Mouse (Mus musculus): ENCODE data around the gene Usp50. TPM values are rescaled to one million over a fixed set of nuclear protein-coding genes. Genes with fewer than 3 reads are reported as not detected.

Gene Usp50
- polyA plus RNA-seq, 1 experiment from 2014 or later, result 2.7 TPM

DNA sequence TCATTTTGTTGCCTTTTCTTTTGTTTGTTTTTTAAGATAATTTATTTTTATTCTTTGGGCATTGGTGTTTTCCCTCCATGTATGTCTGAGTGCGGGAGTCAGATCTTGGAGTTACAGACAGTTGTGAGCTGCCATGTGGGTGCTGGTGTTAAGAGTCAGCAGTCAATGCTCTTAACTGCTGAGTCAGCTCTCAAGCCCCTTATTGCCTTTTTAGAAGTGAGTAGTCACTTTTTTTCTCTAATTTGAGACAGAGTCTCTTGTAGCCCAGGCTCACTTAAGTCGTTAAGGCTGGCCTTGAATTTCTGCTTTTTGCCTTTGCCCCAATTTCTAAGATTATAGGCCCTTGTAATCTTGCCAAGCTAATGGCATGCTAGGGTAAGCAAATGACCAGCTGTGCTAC lies 52.8 kb downstream of the Usp50 start:
- Histone ChIP-seq H3K27ac (no peak overlapping the region), H3K9me3 (no peaks in the 10 kb centered on the region), H3K4me2 (replicated peaks) (no peak overlapping the region), H3K4me3 (replicated peaks) (no peak overlapping the region), H3K36me3 (peaks cover 63% of the 10 kb centered on the region), H3K9ac (replicated peaks) (no peak overlapping the region), H3K27me3 (no peaks in the 10 kb centered on the region), H3K4me1 (replicated peaks) (no peaks in the 10 kb centered on the region)
- WGBS, result 96% methylated on average over 2 of the region's 2 CpGs
- no peak for ATAC-seq

DNA sequence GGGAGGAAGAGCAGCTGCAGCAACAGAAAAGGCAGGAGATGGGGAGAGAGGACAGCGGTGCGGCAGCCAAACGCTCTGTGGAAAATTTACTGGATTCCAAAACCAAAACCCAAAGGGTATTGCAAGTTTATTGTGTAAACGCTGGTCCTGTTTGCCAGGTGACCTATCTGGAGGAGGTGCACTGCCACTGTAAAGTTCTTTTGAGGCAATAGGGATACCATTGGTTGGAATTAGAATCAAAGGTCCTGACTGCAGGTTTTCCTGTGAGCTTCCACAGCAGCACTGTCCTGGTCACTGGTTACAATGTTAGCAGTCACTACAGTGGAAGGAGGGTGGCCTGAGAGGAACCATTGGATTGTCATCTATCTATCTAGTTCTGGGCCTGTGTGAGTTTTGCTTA lies 54.1 kb downstream of the Usp50 start:
- H3K4me2 ChIP-seq (replicated peaks), result no peak overlapping the region
- no peaks in the 10 kb centered on the region for H3K27me3 ChIP-seq
- H3K27ac ChIP-seq, result no peak overlapping the region
- WGBS, result 96% methylated on average over 4 of the region's 4 CpGs
- H3K4me1 ChIP-seq (replicated peaks), result no peaks in the 10 kb centered on the region
- H3K9ac ChIP-seq (replicated peaks), result no peak overlapping the region
- ATAC-seq, result no peak
- H3K4me3 ChIP-seq (replicated peaks), result no peak overlapping the region
- H3K9me3 ChIP-seq, result no peaks in the 10 kb centered on the region
- H3K36me3 ChIP-seq, result peaks cover 57% of the 10 kb centered on the region

GRCm38 (mm10) chr2:126712950-126713349 lies 70.3 kb downstream of the Usp50 start:
- H3K9me3 ChIP-seq, result no peaks in the 10 kb centered on the region
- no peak overlapping the region for H3K27ac ChIP-seq
- H3K27me3 ChIP-seq, result no peaks in the 10 kb centered on the region
- H3K4me2 ChIP-seq (replicated peaks), result no peak overlapping the region
- H3K9ac ChIP-seq (replicated peaks), result no peak overlapping the region
- H3K4me3 ChIP-seq (replicated peaks), result no peak overlapping the region
- H3K36me3 ChIP-seq, result no peaks in the 10 kb centered on the region
- no peak for ATAC-seq
- H3K4me1 ChIP-seq (replicated peaks), result peaks cover 13% of the 10 kb centered on the region

DNA sequence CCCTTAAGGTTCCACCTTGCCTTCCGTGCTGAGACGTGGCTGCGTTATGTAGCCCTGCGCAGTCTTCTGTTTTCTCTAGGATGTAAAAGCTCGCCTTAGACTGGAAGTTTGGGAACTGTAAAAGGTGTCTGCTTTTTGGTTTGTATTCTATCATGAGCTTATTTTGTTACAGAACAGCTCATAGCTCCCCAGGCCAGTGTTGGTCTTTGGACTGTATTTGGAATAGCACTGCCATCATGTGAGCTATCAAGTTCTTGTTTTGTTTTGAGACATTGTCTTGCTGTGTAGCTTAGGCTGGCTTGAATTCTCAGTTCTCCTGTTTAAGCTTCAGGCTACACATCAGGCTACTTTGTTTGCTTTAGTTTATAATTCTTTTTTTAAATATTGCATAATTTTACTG lies 70.7 kb downstream of the Usp50 start:
- Histone ChIP-seq H3K4me2 (replicated peaks) (no peak overlapping the region), H3K4me3 (replicated peaks) (no peak overlapping the region), H3K36me3 (no peaks in the 10 kb centered on the region), H3K27ac (no peak overlapping the region), H3K27me3 (no peaks in the 10 kb centered on the region), H3K9ac (replicated peaks) (no peak overlapping the region), H3K4me1 (replicated peaks) (peaks cover 15% of the 10 kb centered on the region), H3K9me3 (no peaks in the 10 kb centered on the region)
- ATAC-seq, result no peak
- WGBS, result 94% methylated on average over 5 of the region's 5 CpGs

- Histone ChIP-seq H3K4me1 (replicated peaks) (peaks cover 19% of the 10 kb centered on the region), H3K27me3 (peaks cover 17% of the 10 kb centered on the region), H3K27ac (no peak overlapping the region), H3K9ac (replicated peaks) (peak overlapping the region; percentile 88; the same call in 1 of the 2 replicates), H3K9me3 (no peaks in the 10 kb centered on the region), H3K4me3 (replicated peaks) (peak overlapping the region; percentile 76; the same call in 1 of the 2 replicates), H3K36me3 (no peaks in the 10 kb centered on the region), H3K4me2 (replicated peaks) (peak overlapping the region; percentile 70)
- no peak for ATAC-seq
- WGBS, result 87% methylated on average over 4 of the region's 4 CpGs
Observed at GRCm38 (mm10) chr2:126708361-126708760, 74.9 kb downstream of the Usp50 start.

DNA sequence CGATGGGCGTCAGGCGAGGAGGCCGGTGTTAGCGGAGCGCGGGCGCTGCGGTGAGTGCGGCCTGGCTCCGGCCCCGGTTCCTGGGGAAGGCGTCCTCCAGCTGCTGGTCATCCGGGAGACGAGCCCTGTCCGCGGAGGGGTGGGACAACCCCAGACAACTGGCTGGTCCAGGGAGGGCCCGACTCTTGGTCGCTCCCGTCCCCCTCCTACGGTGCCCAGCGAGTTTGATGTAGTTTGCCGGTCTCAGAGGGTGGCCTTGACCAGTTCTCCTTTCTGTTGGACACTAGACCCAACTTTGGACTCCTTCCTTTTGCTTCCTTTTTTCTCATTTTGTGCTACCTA lies 75.9 kb downstream of the Usp50 start:
- Histone ChIP-seq H3K4me3 (replicated peaks) (peak overlapping the region; percentile 76), H3K9me3 (no peaks in the 10 kb centered on the region), H3K27ac (peak overlapping the region; percentile 82), H3K36me3 (no peaks in the 10 kb centered on the region), H3K4me1 (replicated peaks) (peaks cover 19% of the 10 kb centered on the region), H3K9ac (replicated peaks) (peak overlapping the region; percentile 88), H3K4me2 (replicated peaks) (peak overlapping the region; percentile 70), H3K27me3 (peaks cover 17% of the 10 kb centered on the region)
- WGBS, result under 1% methylated on average over 23 of the region's 23 CpGs
- ATAC-seq, result peak; percentile 91

- 2% methylated on average over 47 of the region's 47 CpGs for WGBS
- peak within 1 kb of the TSS; percentile 70 for H3K4me2 ChIP-seq (replicated peaks)
Observed at GRCm38 (mm10) chr2:126706759-126707437, 76.4 kb downstream of the Usp50 start, which contains the start of gene Usp8. TSS of gene Usp8 (plus strand) at chr2:126707328.

GRCm38 (mm10) chr2:126695285-126695684 lies 88.0 kb downstream of the Usp50 start:
- Histone ChIP-seq H3K36me3 (no peaks in the 10 kb centered on the region), H3K4me2 (replicated peaks) (no peak overlapping the region), H3K9me3 (no peaks in the 10 kb centered on the region), H3K27ac (no peak overlapping the region), H3K4me1 (replicated peaks) (no peaks in the 10 kb centered on the region), H3K9ac (replicated peaks) (no peak overlapping the region), H3K4me3 (replicated peaks) (no peak overlapping the region), H3K27me3 (0 out of 2 replicates have a peak, but pooled peaks cover 3% of the 10 kb centered on the region)
- 82% methylated on average over 6 of the region's 6 CpGs for WGBS
- ATAC-seq, result no peak

More at GRCm38 (mm10) chr2:126706759-126707437, 76.4 kb downstream of the Usp50 start, which contains the start of gene Usp8:
- ATAC-seq, result peak; percentile 100
- peak within 1 kb of the TSS; percentile 82 for H3K27ac ChIP-seq
- peak within 1 kb of the TSS; percentile 76 for H3K4me3 ChIP-seq (replicated peaks)
- peaks cover 22% of the 10 kb centered on the region for H3K27me3 ChIP-seq
- no peaks in the 10 kb centered on the region for H3K36me3 ChIP-seq
- no peaks in the 10 kb centered on the region for H3K9me3 ChIP-seq
- H3K9ac ChIP-seq (replicated peaks), result peak within 1 kb of the TSS; percentile 88
- H3K4me1 ChIP-seq (replicated peaks), result peaks cover 19% of the 10 kb centered on the region

- ATAC-seq, result no peak
- Histone ChIP-seq H3K4me2 (replicated peaks) (no peak overlapping the region), H3K36me3 (peaks cover 7% of the 10 kb centered on the region; the same call in 1 of the 2 replicates), H3K4me3 (replicated peaks) (no peak overlapping the region), H3K9me3 (no peaks in the 10 kb centered on the region), H3K27me3 (0 out of 2 replicates have a peak, but pooled peaks cover 2% of the 10 kb centered on the region), H3K4me1 (replicated peaks) (no peaks in the 10 kb centered on the region), H3K27ac (no peak overlapping the region), H3K9ac (replicated peaks) (no peak overlapping the region)
- WGBS, result 86% methylated on average over 3 of the region's 3 CpGs
Observed at GRCm38 (mm10) chr2:126691290-126691689, 92.0 kb downstream of the Usp50 start.

GRCm38 (mm10) chr2:126682937-126683336 lies 100.3 kb downstream of the Usp50 start:
- 93% methylated on average over 1 of the region's 1 CpGs for WGBS
- H3K36me3 ChIP-seq, result peaks cover 34% of the 10 kb centered on the region
- no peaks in the 10 kb centered on the region for H3K27me3 ChIP-seq
- no peak overlapping the region for H3K4me2 ChIP-seq (replicated peaks)
- H3K9ac ChIP-seq (replicated peaks), result no peak overlapping the region
- ATAC-seq, result no peak
- H3K4me3 ChIP-seq (replicated peaks), result no peak overlapping the region
- no peaks in the 10 kb centered on the region for H3K9me3 ChIP-seq
- no peaks in the 10 kb centered on the region for H3K4me1 ChIP-seq (replicated peaks)
- no peak overlapping the region for H3K27ac ChIP-seq

GRCm38 (mm10) chr2:126682333-126682732 lies 100.9 kb downstream of the Usp50 start:
- H3K9me3 ChIP-seq, result no peaks in the 10 kb centered on the region
- no peak overlapping the region for H3K27ac ChIP-seq
- peaks cover 4% of the 10 kb centered on the region for H3K4me1 ChIP-seq (replicated peaks)
- WGBS, result 94% methylated on average over 2 of the region's 2 CpGs
- no peak overlapping the region for H3K4me3 ChIP-seq (replicated peaks)
- ATAC-seq, result no peak
- H3K4me2 ChIP-seq (replicated peaks), result no peak overlapping the region
- peaks cover 31% of the 10 kb centered on the region for H3K36me3 ChIP-seq
- no peak overlapping the region for H3K9ac ChIP-seq (replicated peaks)
- H3K27me3 ChIP-seq, result no peaks in the 10 kb centered on the region

- no peak overlapping the region for H3K4me3 ChIP-seq (replicated peaks)
- WGBS, result 98% methylated on average over 1 of the region's 1 CpGs
- no peak overlapping the region for H3K27ac ChIP-seq
- H3K27me3 ChIP-seq, result no peaks in the 10 kb centered on the region
- H3K4me1 ChIP-seq (replicated peaks), result peaks cover 36% of the 10 kb centered on the region
- no peak overlapping the region for H3K9ac ChIP-seq (replicated peaks)
- no peak for ATAC-seq
- H3K4me2 ChIP-seq (replicated peaks), result peak overlapping the region; percentile 86
- H3K36me3 ChIP-seq, result peaks cover 16% of the 10 kb centered on the region
- H3K9me3 ChIP-seq, result no peaks in the 10 kb centered on the region
Observed at GRCm38 (mm10) chr2:126677366-126677765, 105.9 kb downstream of the Usp50 start.

DNA sequence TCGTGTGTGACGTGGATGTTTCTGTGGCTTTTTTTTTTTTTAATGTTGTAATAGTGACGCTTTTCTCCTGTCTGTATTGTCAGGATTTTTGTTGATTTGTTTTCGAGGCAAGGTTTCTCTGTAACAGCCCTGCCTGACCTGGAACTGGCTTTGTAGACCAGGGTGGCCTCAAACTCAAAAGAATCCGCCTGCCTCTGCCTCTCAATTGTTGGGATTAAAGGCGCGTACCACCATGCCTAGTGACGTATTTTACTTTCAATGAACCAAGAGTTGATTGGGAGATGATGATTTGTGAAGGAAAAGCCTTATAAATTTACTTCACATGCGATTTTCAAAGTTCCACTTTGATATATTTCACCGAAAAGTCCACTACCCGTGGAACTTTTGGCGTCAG lies 107.2 kb downstream of the Usp50 start, which contains the start of gene Gabpb1:
Gene Gabpb1 (minus strand): TSS at position 216 of the 394 bp plus-strand sequence.
- Histone ChIP-seq H3K9me3 (no peaks in the 10 kb centered on the region), H3K27me3 (no peaks in the 10 kb centered on the region), H3K4me1 (replicated peaks) (peaks cover 47% of the 10 kb centered on the region), H3K9ac (replicated peaks) (peak within 1 kb of the TSS; percentile 97), H3K36me3 (peaks cover 13% of the 10 kb centered on the region), H3K4me2 (replicated peaks) (peak within 1 kb of the TSS; percentile 86), H3K27ac (peak within 1 kb of the TSS; percentile 100), H3K4me3 (replicated peaks) (peak within 1 kb of the TSS; percentile 89)
- no peak for ATAC-seq
- WGBS, result 29% methylated on average over 12 of the region's 12 CpGs
